Mouse (Mus musculus): ENCODE measurements around the gene Trim34b.
"Not testable (repeated sequence)": the region's sequence is repeated elsewhere in the genome, so short reads cannot be mapped to it uniquely, and the experiment has no call there.

DNA sequence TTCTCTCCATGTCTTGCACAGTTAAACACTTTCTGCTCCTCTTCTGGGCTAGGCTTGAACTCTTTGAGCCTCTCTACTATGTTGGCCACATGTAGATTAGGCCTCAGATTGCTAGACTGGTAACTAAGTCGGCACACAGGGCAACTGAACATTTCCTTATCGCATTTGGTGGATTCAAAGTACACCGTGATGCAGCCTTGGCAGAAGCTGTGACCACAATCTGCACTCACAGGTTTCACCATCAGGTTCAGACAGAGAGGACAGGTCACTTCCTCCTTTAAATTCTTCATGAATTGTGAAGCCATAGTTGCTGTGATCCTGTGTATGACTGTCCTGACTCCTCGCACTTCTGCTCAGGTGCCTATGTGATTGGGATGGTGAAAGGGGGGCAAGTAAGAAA, 18.8 kb downstream of the Trim34b start:
- not testable (repeated sequence) for TF ChIP-seq CTCF (conservative IDR thresholded peaks at IDR 0.05; ENCODE audit: low read length); NANOG (IDR thresholded peaks at IDR 0.05; ENCODE audit: borderline replicate concordance, low read length); POU5F1 (IDR thresholded peaks at IDR 0.05; ENCODE audit: borderline replicate concordance, low read length)

All from E14TG2a.4 (cell line).